Mouse (Mus musculus) lung, embryonic 16.5 days (tissue): ENCODE results near the gene Utp6. TPM values are rescaled to one million over a fixed set of nuclear protein-coding genes. Genes with fewer than 3 reads are reported as not detected.
A peak's percentile ranks its signal among the peaks of the same experiment; 100 is the strongest.

ENCODE experiments used
- ATAC-seq: fragments of 200-750 bp; cut with Nextera tagmentation; 2 replicates; pipeline ENCODE4 v1.8.0; 2017; ENCODE audit warnings: low read depth, mild to moderate bottlenecking, moderate library complexity
- H3K27ac ChIP-seq: fragments of 300-500 bp; sonication (generic); 2 replicates; pipeline ENCODE4 v1.5.1; 2014; ENCODE audit warnings: mild to moderate bottlenecking, control low read depth, low read length
- H3K27me3 ChIP-seq: fragments of 300-500 bp; sonication (generic); 2 replicates; pipeline ENCODE4 v1.6.1; 2014; ENCODE audit warnings: low read depth, low read length, mixed read lengths; ENCODE audit not compliant: control insufficient read depth, insufficient read depth
- H3K36me3 ChIP-seq: fragments of 300-500 bp; sonication (generic); 2 replicates; pipeline ENCODE4 v1.6.1; 2014; ENCODE audit warnings: low read length; ENCODE audit not compliant: control insufficient read depth, insufficient read depth
- H3K4me1 ChIP-seq: fragments of 300-500 bp; sonication (generic); replicated peaks from 2 replicates; pipeline ENCODE4 v1.6.1; 2014; ENCODE audit warnings: low read length, mixed read lengths; ENCODE audit not compliant: control insufficient read depth, insufficient read depth
- H3K4me2 ChIP-seq: fragments of 300-500 bp; sonication (generic); 2 replicates; pipeline ENCODE4 v1.6.1; 2014; ENCODE audit warnings: low read depth, low read length, control low read depth
- H3K4me3 ChIP-seq: fragments of 300-500 bp; sonication (generic); 2 replicates; pipeline ENCODE4 v1.5.1; 2014; ENCODE audit warnings: mild to moderate bottlenecking, low read length, control low read depth
- H3K9ac ChIP-seq: fragments of 300-500 bp; sonication (generic); 2 replicates; pipeline ENCODE4 v1.6.1; 2014; ENCODE audit warnings: low read length, control low read depth
- H3K9me3 ChIP-seq: fragments of 300-500 bp; sonication (generic); 2 replicates; pipeline ENCODE4 v1.6.1; 2016; ENCODE audit warnings: low read length; ENCODE audit not compliant: control insufficient read depth
- WGBS: fragments of 180-500 bp; shearing (Covaris S2); extraction: QIAGEN DNeasy Blood & Tissue Kit; methylation state at CpG from one replicate; pipeline ENCODE4 v1.1.7; 2014; 5-methylcytosine and 5-hydroxymethylcytosine counted together
- polyA plus RNA-seq: library from polyadenylated mRNA; unstranded; fragments of >200 nt; fragmentation: Nextera tagmentation; extraction: Ambion mirVana; gene quantifications from 2 replicates; pipeline ENCODE4 v1.2.1, GENCODE M21; 2015

Utp6 gene
- polyA plus RNA-seq, 1 experiment from 2014 or later = 46.6 TPM

DNA sequence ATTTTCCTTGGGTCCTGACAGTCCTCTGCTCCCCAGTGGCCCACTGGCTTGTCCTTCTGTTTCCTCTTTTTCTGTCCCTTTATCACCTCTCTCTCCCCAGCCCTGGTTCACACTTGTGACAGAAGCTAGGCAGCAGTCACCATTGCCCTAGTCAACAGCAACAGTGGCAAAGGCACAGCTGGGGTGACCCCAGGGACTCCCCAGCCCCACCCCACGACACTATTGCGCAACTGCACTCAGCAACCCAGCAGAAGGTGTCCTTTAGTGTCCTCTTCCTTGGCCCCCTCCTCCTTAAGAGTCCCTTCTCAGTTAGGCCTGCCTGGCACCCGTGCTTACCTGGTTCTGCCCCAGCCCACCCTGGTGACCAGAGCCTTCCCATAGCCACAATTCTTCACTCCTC is 40.0 kb downstream of the Utp6 start:
- 73% methylated on average over 3 of the region's 3 CpGs for WGBS
- Histone ChIP-seq H3K36me3 (no peaks in the 10 kb centered on the region), H3K9me3 (no peaks in the 10 kb centered on the region), H3K27ac (no peak overlapping the region), H3K9ac (no peak overlapping the region), H3K4me3 (no peak overlapping the region), H3K4me2 (no peak overlapping the region), H3K4me1 (peaks cover 10% of the 10 kb centered on the region), H3K27me3 (no peaks in the 10 kb centered on the region)
- ATAC-seq = no peak

- Histone ChIP-seq H3K36me3 (no peaks in the 10 kb centered on the region), H3K27ac (no peak overlapping the region), H3K9ac (no peak overlapping the region), H3K4me3 (no peak overlapping the region), H3K4me2 (peak overlapping the region; percentile 26; the same call in 1 of the 2 replicates), H3K27me3 (no peaks in the 10 kb centered on the region), H3K4me1 (peaks cover 12% of the 10 kb centered on the region), H3K9me3 (no peaks in the 10 kb centered on the region)
- ATAC-seq = peak; percentile 30; the same call in 1 of the 2 replicates
- 24% methylated on average over 5 of the region's 5 CpGs for whole genome bisulfite sequencing
These were observed 41.6 kb downstream of the Utp6 start for GRCm38 (mm10) chr11:79920505-79921025.

GRCm38 (mm10) chr11:79919685-79920504 is 42.3 kb downstream of the Utp6 start:
- H3K4me3 ChIP-seq = no peak overlapping the region

GRCm38 (mm10) chr11:79915696-79916349 is 46.4 kb downstream of the Utp6 start:
- Histone ChIP-seq H3K27ac (no peak overlapping the region), H3K9ac (no peak overlapping the region), H3K36me3 (no peaks in the 10 kb centered on the region), H3K27me3 (no peaks in the 10 kb centered on the region), H3K4me1 (peaks cover 13% of the 10 kb centered on the region), H3K9me3 (no peaks in the 10 kb centered on the region; the same call in 1 of the 2 replicates), H3K4me3 (no peak overlapping the region), H3K4me2 (no peak overlapping the region)
- WGBS = 51% methylated on average over 9 of the region's 9 CpGs
- ATAC-seq = no peak

More at GRCm38 (mm10) chr11:79919685-79920504, 42.3 kb downstream of the Utp6 start:
- Histone ChIP-seq H3K4me2 (peak overlapping the region; percentile 26), H3K36me3 (no peaks in the 10 kb centered on the region), H3K9ac (no peak overlapping the region), H3K27me3 (no peaks in the 10 kb centered on the region), H3K27ac (no peak overlapping the region), H3K9me3 (no peaks in the 10 kb centered on the region), H3K4me1 (peaks cover 12% of the 10 kb centered on the region)
- peak; percentile 81 for ATAC-seq
- WGBS = 13% methylated on average over 13 of the region's 13 CpGs

DNA sequence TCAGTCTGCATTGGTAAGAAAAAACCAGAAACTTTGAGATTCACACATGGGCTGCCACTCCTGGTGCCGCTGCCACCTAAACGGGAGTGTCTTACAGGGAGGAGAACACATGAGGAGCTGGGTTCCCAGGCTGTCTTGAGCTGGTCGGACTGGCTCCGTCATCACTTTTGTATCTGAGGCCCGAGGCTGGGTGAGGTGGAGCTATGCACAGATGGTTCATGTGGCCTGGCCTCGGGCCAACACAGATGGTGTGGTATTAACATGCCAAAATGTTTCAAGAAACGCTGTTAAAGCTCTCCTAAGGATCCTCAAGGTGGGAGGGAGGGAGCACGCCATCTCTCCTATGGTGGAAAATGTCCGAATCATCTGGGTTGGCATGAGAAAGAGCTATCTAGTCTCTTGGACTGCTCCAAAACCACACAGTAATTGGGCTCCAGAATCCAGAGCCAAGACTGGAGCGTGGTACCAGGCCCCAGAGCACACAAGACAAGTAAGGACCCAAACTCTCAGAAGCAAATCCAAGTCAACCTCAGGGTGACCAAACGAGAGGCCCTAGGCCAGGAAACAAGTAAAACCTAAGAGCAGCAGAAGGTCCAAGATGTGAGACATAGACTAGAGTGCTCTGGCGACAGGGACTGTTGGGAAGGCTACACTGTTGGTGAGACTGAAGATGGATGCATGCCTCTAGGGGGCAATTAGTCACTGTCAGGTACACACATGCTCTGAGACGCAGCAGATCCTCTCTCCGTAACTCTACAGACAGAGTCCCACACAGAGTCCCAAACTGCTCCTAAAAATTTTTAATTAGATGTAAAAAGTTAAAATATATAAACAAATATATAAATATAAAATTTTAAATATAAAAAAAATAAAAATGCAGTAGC is 53.3 kb downstream of the Utp6 start:
- peak; percentile 38; the same call in 1 of the 2 replicates for ATAC-seq
- Histone ChIP-seq H3K9ac (no peak overlapping the region), H3K36me3 (no peaks in the 10 kb centered on the region), H3K27me3 (no peaks in the 10 kb centered on the region), H3K4me1 (peaks cover 4% of the 10 kb centered on the region; the same call in 1 of the 2 replicates), H3K4me3 (no peak overlapping the region), H3K9me3 (no peaks in the 10 kb centered on the region), H3K27ac (no peak overlapping the region), H3K4me2 (no peak overlapping the region)
- 48% methylated on average over 14 of the region's 14 CpGs for WGBS

GRCm38 (mm10) chr11:79906920-79907319 is 55.3 kb downstream of the Utp6 start:
- no peak overlapping the region for H3K27ac ChIP-seq
- no peak overlapping the region for H3K4me2 ChIP-seq
- no peaks in the 10 kb centered on the region for H3K27me3 ChIP-seq
- no peak overlapping the region for H3K9ac ChIP-seq
- peaks cover 3% of the 10 kb centered on the region; the same call in 1 of the 2 replicates for H3K4me1 ChIP-seq
- H3K36me3 ChIP-seq = no peaks in the 10 kb centered on the region
- H3K9me3 ChIP-seq = no peaks in the 10 kb centered on the region
- no peak overlapping the region for H3K4me3 ChIP-seq
- WGBS = 70% methylated on average over 9 of the region's 9 CpGs
- no peak for ATAC-seq

DNA sequence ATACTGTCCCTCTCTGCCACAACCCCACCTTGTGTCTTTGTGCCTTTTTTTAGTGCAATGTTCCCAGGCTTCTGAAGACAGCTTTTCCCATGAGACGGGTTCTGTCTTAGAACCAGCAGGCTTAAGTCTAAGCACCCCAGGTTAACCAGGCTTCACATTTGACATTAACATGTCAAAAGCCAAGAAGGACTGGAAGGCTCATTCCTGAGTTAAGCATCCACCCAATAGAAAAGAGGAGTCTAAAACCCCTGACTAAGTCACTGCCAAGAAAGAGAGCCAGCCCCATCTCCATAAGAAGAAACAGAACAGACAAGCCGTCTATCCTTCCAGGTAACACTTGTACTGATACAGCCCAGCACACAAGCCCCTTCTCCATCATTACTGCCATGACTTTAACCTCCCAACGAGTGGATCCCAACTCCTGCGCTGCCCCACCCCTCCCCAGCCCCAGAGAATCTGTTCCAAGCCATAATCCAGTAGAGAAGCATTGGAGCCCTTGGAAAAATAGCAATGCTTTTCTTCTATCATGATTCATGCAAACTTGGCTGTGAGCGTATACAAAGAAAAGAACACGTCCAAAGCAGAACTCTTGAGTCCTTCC is 59.2 kb downstream of the Utp6 start:
- Histone ChIP-seq H3K27ac (no peak overlapping the region), H3K4me2 (no peak overlapping the region), H3K9ac (no peak overlapping the region), H3K4me1 (no peaks in the 10 kb centered on the region), H3K9me3 (no peaks in the 10 kb centered on the region), H3K4me3 (no peak overlapping the region), H3K27me3 (no peaks in the 10 kb centered on the region), H3K36me3 (no peaks in the 10 kb centered on the region)
- no peak for ATAC-seq
- 71% methylated on average over 6 of the region's 6 CpGs for WGBS

DNA sequence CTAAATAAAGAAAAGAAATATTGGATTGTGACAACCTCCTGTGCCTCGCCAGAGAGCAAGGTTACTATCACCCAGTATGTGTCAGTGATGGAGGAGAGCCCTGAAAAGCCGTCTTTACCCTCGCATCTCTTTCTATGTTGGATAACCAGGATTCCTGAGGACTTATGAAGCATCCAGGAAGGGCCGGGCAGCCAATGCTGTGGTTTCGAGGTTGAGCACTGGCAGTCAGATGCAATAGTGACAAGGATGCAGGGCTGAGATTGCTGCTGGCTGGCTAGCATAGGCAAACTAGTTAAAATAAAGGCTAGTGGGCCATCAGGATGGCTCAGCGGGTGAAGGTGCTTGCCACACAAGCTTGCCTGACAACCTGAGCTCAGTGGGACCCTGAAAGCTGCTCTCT is 61.0 kb downstream of the Utp6 start:
- no peak overlapping the region for H3K4me3 ChIP-seq
- H3K9me3 ChIP-seq = no peaks in the 10 kb centered on the region
- no peak for ATAC-seq
- no peak overlapping the region for H3K4me2 ChIP-seq
- H3K36me3 ChIP-seq = no peaks in the 10 kb centered on the region
- H3K4me1 ChIP-seq = no peaks in the 10 kb centered on the region
- H3K9ac ChIP-seq = no peak overlapping the region
- WGBS = 71% methylated on average over 6 of the region's 6 CpGs
- H3K27me3 ChIP-seq = no peaks in the 10 kb centered on the region
- no peak overlapping the region for H3K27ac ChIP-seq
